Mouse (Mus musculus) midbrain, embryonic 15.5 days (tissue): ENCODE results near the gene Usp36. TPM values are rescaled to one million over a fixed set of nuclear protein-coding genes. Genes with fewer than 3 reads are reported as not detected.

Experiments used
- ATAC-seq: fragments of 200-750 bp; cut with Nextera tagmentation; replicated peaks from 2 replicates; pipeline ENCODE4 v1.8.0; 2017; ENCODE audit warnings: moderate TSS enrichment
- H3K27ac ChIP-seq: fragments of 300-500 bp; sonication (generic); 2 replicates; pipeline ENCODE4 v1.5.1; 2015; ENCODE audit warnings: mild to moderate bottlenecking, inconsistent platforms
- H3K27me3 ChIP-seq: fragments of 300-500 bp; sonication (generic); replicated peaks from 2 replicates; pipeline ENCODE4 v1.6.1; 2015; ENCODE audit warnings: inconsistent platforms
- H3K36me3 ChIP-seq: fragments of 300-500 bp; sonication (generic); replicated peaks from 2 replicates; pipeline ENCODE4 v1.6.1; 2015; ENCODE audit warnings: inconsistent platforms
- H3K4me1 ChIP-seq: fragments of 300-500 bp; sonication (generic); 2 replicates; pipeline ENCODE4 v1.6.1; 2015; ENCODE audit warnings: inconsistent platforms
- H3K4me2 ChIP-seq: fragments of 300-500 bp; sonication (generic); 2 replicates; pipeline ENCODE4 v1.6.1; 2015; ENCODE audit warnings: inconsistent platforms, mild to moderate bottlenecking, moderate library complexity
- H3K4me3 ChIP-seq: fragments of 300-500 bp; sonication (generic); 2 replicates; pipeline ENCODE4 v1.5.1; 2015; ENCODE audit warnings: mild to moderate bottlenecking, inconsistent platforms
- H3K9ac ChIP-seq: fragments of 300-500 bp; sonication (generic); 2 replicates; pipeline ENCODE4 v1.6.1; 2015; ENCODE audit warnings: mild to moderate bottlenecking, inconsistent platforms
- H3K9me3 ChIP-seq: fragments of 300-500 bp; sonication (generic); 2 replicates; pipeline ENCODE4 v1.6.1; 2016; ENCODE audit warnings: inconsistent platforms
- WGBS: fragments of 180-500 bp; shearing (Covaris S2); methylation state at CpG from one replicate; pipeline ENCODE4 v1.1.7; 2015; ENCODE audit warnings: mixed read lengths; 5-methylcytosine and 5-hydroxymethylcytosine counted together
- polyA plus RNA-seq: library from polyadenylated mRNA; unstranded; fragments of >200 nt; fragmentation: Nextera tagmentation; extraction: Ambion mirVana; gene quantifications from 2 replicates; pipeline ENCODE4 v1.2.1, GENCODE M21; 2015

Usp36 gene
- polyA plus RNA-seq, 1 experiment from 2014 or later = 23.1 TPM

DNA sequence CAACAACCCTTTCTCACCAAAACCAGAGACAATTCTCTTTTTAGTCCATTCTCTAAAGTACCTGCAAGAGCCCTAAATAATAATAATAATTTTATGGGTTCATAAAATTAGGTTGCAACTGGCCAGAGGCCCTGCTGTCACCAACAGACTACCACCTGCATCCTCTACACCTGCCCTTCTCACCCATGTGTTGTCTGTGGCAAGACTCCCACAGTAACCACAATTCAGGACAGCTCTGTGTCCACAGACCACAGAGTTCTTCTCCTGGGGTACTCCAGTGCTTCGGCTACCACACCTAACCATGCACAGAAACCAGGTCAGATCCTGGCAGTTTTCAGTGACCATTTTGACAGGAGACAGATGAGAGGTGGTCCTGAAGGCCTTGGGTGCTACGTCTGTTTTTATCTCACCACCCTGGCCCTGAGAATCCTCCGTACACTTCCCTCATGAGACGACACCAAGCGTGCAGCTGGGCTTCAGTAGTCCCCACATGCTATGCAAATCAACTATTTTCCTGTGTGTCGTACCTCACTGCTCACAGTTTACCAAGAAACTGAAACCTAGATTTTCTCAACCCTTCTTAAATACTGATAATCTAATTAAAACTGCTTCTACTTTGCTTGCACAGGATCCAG is 46.3 kb downstream of the Usp36 start:
- H3K9ac ChIP-seq = no peak overlapping the region
- H3K4me2 ChIP-seq = no peak overlapping the region
- H3K4me3 ChIP-seq = no peak overlapping the region
- no peak for ATAC-seq
- no peaks in the 10 kb centered on the region for H3K9me3 ChIP-seq
- no peak overlapping the region for H3K27ac ChIP-seq
- WGBS = 87% methylated on average over 6 of the region's 6 CpGs
- no peaks in the 10 kb centered on the region for H3K27me3 ChIP-seq
- peaks cover 33% of the 10 kb centered on the region for H3K4me1 ChIP-seq
- no peaks in the 10 kb centered on the region for H3K36me3 ChIP-seq

DNA sequence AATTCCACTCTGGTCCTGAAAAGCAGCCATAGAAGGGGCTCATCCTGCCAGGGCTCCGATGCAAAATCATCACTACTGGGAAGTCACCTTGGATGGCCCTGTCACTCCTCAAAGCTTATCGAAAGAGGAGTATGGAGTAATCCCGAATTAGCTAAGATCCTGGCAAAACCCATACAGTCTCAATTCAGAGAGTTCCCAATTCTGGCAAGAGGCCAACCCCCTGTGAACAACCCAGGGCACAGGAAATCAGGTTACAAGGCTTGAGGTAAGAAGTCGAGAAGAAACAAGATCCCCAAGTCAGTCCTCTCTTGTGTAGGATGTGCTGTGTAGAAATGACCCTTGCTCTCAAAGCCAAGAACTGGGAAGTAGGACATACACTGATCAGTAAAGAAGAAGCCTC is 47.5 kb downstream of the Usp36 start:
- Histone ChIP-seq H3K4me2 (no peak overlapping the region), H3K27ac (no peak overlapping the region), H3K36me3 (no peaks in the 10 kb centered on the region), H3K27me3 (no peaks in the 10 kb centered on the region), H3K9me3 (no peaks in the 10 kb centered on the region), H3K4me3 (no peak overlapping the region), H3K9ac (no peak overlapping the region), H3K4me1 (peaks cover 31% of the 10 kb centered on the region)
- 65% methylated on average over 4 of the region's 4 CpGs for WGBS
- ATAC-seq = no peak

GRCm38 (mm10) chr11:118240388-118240787 is 49.7 kb downstream of the Usp36 start:
- H3K27ac ChIP-seq = no peak overlapping the region
- H3K4me1 ChIP-seq = peaks cover 18% of the 10 kb centered on the region
- H3K9me3 ChIP-seq = no peaks in the 10 kb centered on the region
- no peaks in the 10 kb centered on the region for H3K36me3 ChIP-seq
- no peaks in the 10 kb centered on the region for H3K27me3 ChIP-seq
- ATAC-seq = no peak
- H3K4me2 ChIP-seq = no peak overlapping the region
- no peak overlapping the region for H3K4me3 ChIP-seq
- WGBS = 78% methylated on average over 4 of the region's 4 CpGs
- no peak overlapping the region for H3K9ac ChIP-seq

- H3K4me3 ChIP-seq = no peak overlapping the region
- ATAC-seq = no peak
- H3K4me2 ChIP-seq = no peak overlapping the region
- H3K4me1 ChIP-seq = peaks cover 18% of the 10 kb centered on the region
- no peaks in the 10 kb centered on the region for H3K27me3 ChIP-seq
- 53% methylated on average over 14 of the region's 14 CpGs for WGBS
- no peak overlapping the region; the same call in 1 of the 2 replicates for H3K27ac ChIP-seq
- H3K9me3 ChIP-seq = no peaks in the 10 kb centered on the region
- no peaks in the 10 kb centered on the region for H3K36me3 ChIP-seq
- no peak overlapping the region for H3K9ac ChIP-seq
Measured at GRCm38 (mm10) chr11:118239281-118240198, 50.5 kb downstream of the Usp36 start.

DNA sequence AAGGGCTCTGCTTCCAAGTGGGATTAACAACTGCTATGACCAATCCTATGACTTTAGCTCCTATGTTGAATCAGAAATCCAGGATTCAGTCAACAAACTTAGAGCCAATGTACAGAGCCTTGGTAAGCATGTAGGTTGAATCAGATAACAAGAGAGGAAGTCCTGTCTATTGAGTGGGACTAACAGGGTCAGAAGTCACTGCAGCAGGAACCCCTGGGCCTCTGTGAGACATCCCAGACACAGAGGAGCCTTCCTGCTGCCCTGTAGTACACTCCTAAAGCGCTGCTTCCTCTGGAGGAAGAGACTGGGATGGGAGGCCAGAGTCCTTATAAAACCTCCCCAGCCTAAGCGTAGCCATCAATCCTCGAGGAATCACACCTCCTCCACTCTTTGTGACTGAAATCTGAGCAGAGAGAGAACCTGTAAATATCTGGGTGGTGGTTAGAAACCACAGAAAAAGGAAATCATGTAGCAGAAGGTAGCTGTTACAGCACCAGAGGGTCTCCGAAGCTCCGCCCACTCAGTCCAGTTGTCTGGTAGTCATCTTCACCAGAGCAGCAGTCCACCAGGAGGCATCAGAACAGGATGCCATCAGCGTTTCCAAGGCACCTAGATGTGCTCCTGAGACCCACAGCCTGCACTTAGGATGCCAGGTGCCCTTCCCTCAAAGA is 53.4 kb downstream of the Usp36 start:
- H3K4me1 ChIP-seq = peaks cover 18% of the 10 kb centered on the region
- no peaks in the 10 kb centered on the region for H3K9me3 ChIP-seq
- no peak overlapping the region for H3K27ac ChIP-seq
- no peaks in the 10 kb centered on the region for H3K36me3 ChIP-seq
- no peak overlapping the region for H3K9ac ChIP-seq
- H3K27me3 ChIP-seq = no peaks in the 10 kb centered on the region
- H3K4me2 ChIP-seq = no peak overlapping the region
- no peak overlapping the region for H3K4me3 ChIP-seq
- 84% methylated on average over 6 of the region's 6 CpGs for WGBS
- ATAC-seq = no peak

- Histone ChIP-seq H3K9me3 (no peaks in the 10 kb centered on the region), H3K4me1 (peaks cover 15% of the 10 kb centered on the region), H3K4me2 (no peak overlapping the region), H3K4me3 (no peak overlapping the region), H3K27ac (no peak overlapping the region), H3K27me3 (no peaks in the 10 kb centered on the region), H3K36me3 (no peaks in the 10 kb centered on the region), H3K9ac (no peak overlapping the region)
- ATAC-seq = no peak
- 78% methylated on average over 7 of the region's 7 CpGs for WGBS
Measured at GRCm38 (mm10) chr11:118234929-118235328, 55.1 kb downstream of the Usp36 start.

DNA sequence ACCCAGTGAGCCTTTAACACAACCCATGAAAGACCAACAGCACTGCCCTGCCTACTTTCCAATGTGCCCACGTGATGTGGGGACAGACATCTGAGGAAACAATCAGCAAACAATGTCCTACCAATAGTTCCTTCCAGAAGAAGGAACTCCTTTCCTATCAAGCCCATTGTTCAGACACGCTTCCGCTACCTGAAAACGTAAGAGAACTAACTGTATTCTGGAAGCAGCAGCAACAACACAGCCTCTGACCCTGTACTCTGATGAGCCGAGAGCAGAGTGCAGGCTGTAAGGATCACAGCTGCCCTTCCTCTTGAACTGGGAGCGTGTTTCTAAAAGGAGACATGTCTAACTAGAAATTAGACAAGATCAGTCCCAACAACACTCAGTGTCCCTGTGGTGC is 55.5 kb downstream of the Usp36 start:
- ATAC-seq = no peak
- Histone ChIP-seq H3K27me3 (no peaks in the 10 kb centered on the region), H3K4me2 (no peak overlapping the region), H3K4me3 (no peak overlapping the region), H3K4me1 (peaks cover 10% of the 10 kb centered on the region), H3K9me3 (no peaks in the 10 kb centered on the region), H3K9ac (no peak overlapping the region), H3K36me3 (no peaks in the 10 kb centered on the region), H3K27ac (no peak overlapping the region)
- 77% methylated on average over 6 of the region's 6 CpGs for WGBS

- Histone ChIP-seq H3K4me2 (no peak overlapping the region), H3K9ac (no peak overlapping the region), H3K9me3 (no peaks in the 10 kb centered on the region), H3K27ac (no peak overlapping the region), H3K36me3 (no peaks in the 10 kb centered on the region), H3K4me3 (no peak overlapping the region), H3K4me1 (peaks cover 5% of the 10 kb centered on the region; the same call in 1 of the 2 replicates), H3K27me3 (no peaks in the 10 kb centered on the region)
- ATAC-seq = no peak
- WGBS = 84% methylated on average over 3 of the region's 3 CpGs
Measured at GRCm38 (mm10) chr11:118233924-118234323, 56.1 kb downstream of the Usp36 start.

GRCm38 (mm10) chr11:118232314-118232831 is 57.7 kb downstream of the Usp36 start:
- Histone ChIP-seq H3K27me3 (no peaks in the 10 kb centered on the region), H3K4me1 (peaks cover 5% of the 10 kb centered on the region; the same call in 1 of the 2 replicates), H3K27ac (no peak overlapping the region), H3K9ac (no peak overlapping the region), H3K4me2 (no peak overlapping the region), H3K36me3 (no peaks in the 10 kb centered on the region), H3K4me3 (no peak overlapping the region), H3K9me3 (no peaks in the 10 kb centered on the region)
- ATAC-seq = no peak
- 38% methylated on average over 7 of the region's 7 CpGs for WGBS

DNA sequence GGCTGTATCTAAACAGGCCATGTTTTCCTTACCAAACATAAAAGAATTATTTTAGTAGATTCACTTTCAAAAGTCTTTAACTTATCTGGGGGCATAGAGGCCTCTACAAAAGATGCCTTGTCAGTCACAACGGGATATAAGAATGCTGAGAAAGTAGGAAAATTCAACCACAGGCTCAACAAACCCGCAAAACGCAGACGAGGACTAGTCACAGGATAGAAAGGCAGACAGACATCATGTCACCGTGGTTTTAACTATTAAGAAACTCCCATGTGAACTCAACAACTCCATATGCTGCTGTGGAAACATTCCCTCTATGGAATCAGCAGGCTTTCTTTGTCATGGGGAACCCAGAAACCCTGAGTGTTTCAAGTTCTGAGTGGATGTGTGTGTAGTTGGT is 60.1 kb downstream of the Usp36 start:
- ATAC-seq = no peak
- 89% methylated on average over 5 of the region's 5 CpGs for WGBS
- no peaks in the 10 kb centered on the region for H3K27me3 ChIP-seq
- no peak overlapping the region for H3K9ac ChIP-seq
- H3K36me3 ChIP-seq = no peaks in the 10 kb centered on the region
- peaks cover 8% of the 10 kb centered on the region; the same call in 1 of the 2 replicates for H3K4me1 ChIP-seq
- no peaks in the 10 kb centered on the region for H3K9me3 ChIP-seq
- no peak overlapping the region for H3K4me2 ChIP-seq
- no peak overlapping the region for H3K27ac ChIP-seq
- no peak overlapping the region for H3K4me3 ChIP-seq

GRCm38 (mm10) chr11:118227650-118228049 is 62.4 kb downstream of the Usp36 start:
- H3K9me3 ChIP-seq = no peaks in the 10 kb centered on the region
- no peaks in the 10 kb centered on the region for H3K27me3 ChIP-seq
- H3K9ac ChIP-seq = no peak overlapping the region
- no peak overlapping the region for H3K4me3 ChIP-seq
- no peak overlapping the region for H3K4me2 ChIP-seq
- 83% methylated on average over 7 of the region's 7 CpGs for WGBS
- H3K36me3 ChIP-seq = no peaks in the 10 kb centered on the region
- H3K4me1 ChIP-seq = peaks cover 8% of the 10 kb centered on the region; the same call in 1 of the 2 replicates
- ATAC-seq = no peak
- no peak overlapping the region for H3K27ac ChIP-seq

GRCm38 (mm10) chr11:118226850-118227249 is 63.2 kb downstream of the Usp36 start:
- H3K4me3 ChIP-seq = no peak overlapping the region
- no peaks in the 10 kb centered on the region for H3K27me3 ChIP-seq
- no peak overlapping the region for H3K27ac ChIP-seq
- peaks cover 3% of the 10 kb centered on the region; the same call in 1 of the 2 replicates for H3K4me1 ChIP-seq
- H3K36me3 ChIP-seq = no peaks in the 10 kb centered on the region
- WGBS = 88% methylated on average over 7 of the region's 7 CpGs
- H3K9me3 ChIP-seq = no peaks in the 10 kb centered on the region
- ATAC-seq = no peak
- H3K9ac ChIP-seq = no peak overlapping the region
- no peak overlapping the region for H3K4me2 ChIP-seq
